Mouse (Mus musculus): ENCODE measurements at regions not wholly inside any gene's neighbourhood (a gene's known extent, or its start where the extent isn't known, plus 50 kb on each side); places are given as distances from the start of the nearest gene placed in this dataset.
A peak's percentile ranks its signal among the peaks of the same experiment; 100 is the strongest.

- H3K27ac ChIP-seq, result peak overlapping the region; percentile 49; the same call in 1 of the 2 replicates
- H3K27me3 ChIP-seq (ENCODE audit: control insufficient read depth, insufficient read depth, low read length), result no peaks in the 10 kb centered on the region
- no peaks in the 10 kb centered on the region for H3K36me3 ChIP-seq (replicated peaks; ENCODE audit: control insufficient read depth, insufficient read depth)
- ATAC-seq (ENCODE audit: low FRiP score) (no peak), DNase-seq (ENCODE audit: low spot score) (peak; percentile 45)
- peak overlapping the region; percentile 4; the same call in 1 of the 2 replicates for H3K4me2 ChIP-seq (replicated peaks)
- WGBS, result 27% methylated on average over 7 of the region's 7 CpGs
- H3K4me3 ChIP-seq (replicated peaks; ENCODE audit: low read length), result no peak overlapping the region
- H3K9me3 ChIP-seq (ENCODE audit: control insufficient read depth, low read length), result no peaks in the 10 kb centered on the region
- H3K4me1 ChIP-seq (replicated peaks; ENCODE audit: control insufficient read depth, insufficient read depth, low read length), result peaks cover 7% of the 10 kb centered on the region; the same call in 1 of the 2 replicates
- no peak overlapping the region for H3K9ac ChIP-seq
These were observed 670.7 kb downstream of the Poteg start for GRCm38 (mm10) chr8:28117997-28118778.

GRCm38 (mm10) chr8:28125021-28125420 is 677.6 kb downstream of the Poteg start:
- Histone ChIP-seq H3K9me3 (ENCODE audit: control insufficient read depth, low read length) (no peaks in the 10 kb centered on the region), H3K4me2 (replicated peaks) (no peak overlapping the region), H3K4me1 (replicated peaks; ENCODE audit: control insufficient read depth, insufficient read depth, low read length) (no peaks in the 10 kb centered on the region), H3K9ac (no peak overlapping the region), H3K4me3 (replicated peaks; ENCODE audit: low read length) (no peak overlapping the region), H3K36me3 (replicated peaks; ENCODE audit: control insufficient read depth, insufficient read depth) (no peaks in the 10 kb centered on the region), H3K27me3 (ENCODE audit: control insufficient read depth, insufficient read depth, low read length) (no peaks in the 10 kb centered on the region), H3K27ac (no peak overlapping the region)
- 69% methylated on average over 3 of the region's 3 CpGs for WGBS
- ATAC-seq (ENCODE audit: low FRiP score) (no peak), DNase-seq (ENCODE audit: low spot score) (no peak)

GRCm38 (mm10) chr8:28141916-28142315 is 694.4 kb downstream of the Poteg start:
- no peak overlapping the region for H3K4me2 ChIP-seq (replicated peaks)
- DNase-seq (ENCODE audit: low spot score) (no peak), ATAC-seq (ENCODE audit: low FRiP score) (no peak)
- no peak overlapping the region for H3K9ac ChIP-seq
- no peaks in the 10 kb centered on the region for H3K4me1 ChIP-seq (replicated peaks; ENCODE audit: control insufficient read depth, insufficient read depth, low read length)
- H3K36me3 ChIP-seq (replicated peaks; ENCODE audit: control insufficient read depth, insufficient read depth), result no peaks in the 10 kb centered on the region
- H3K4me3 ChIP-seq (replicated peaks; ENCODE audit: low read length), result no peak overlapping the region
- no peaks in the 10 kb centered on the region for H3K9me3 ChIP-seq (ENCODE audit: control insufficient read depth, low read length)
- no peak overlapping the region for H3K27ac ChIP-seq
- WGBS, result 19% methylated on average over 3 of the region's 3 CpGs
- H3K27me3 ChIP-seq (ENCODE audit: control insufficient read depth, insufficient read depth, low read length), result no peaks in the 10 kb centered on the region

GRCm38 (mm10) chr8:28148599-28149452 is 701.4 kb downstream of the Poteg start:
- Histone ChIP-seq H3K4me2 (replicated peaks) (no peak overlapping the region), H3K36me3 (replicated peaks; ENCODE audit: control insufficient read depth, insufficient read depth) (no peaks in the 10 kb centered on the region), H3K27me3 (ENCODE audit: control insufficient read depth, insufficient read depth, low read length) (no peaks in the 10 kb centered on the region), H3K27ac (0 out of 2 replicates have a peak overlapping the region, but pooled peaks have one; percentile 23), H3K4me1 (replicated peaks; ENCODE audit: control insufficient read depth, insufficient read depth, low read length) (no peaks in the 10 kb centered on the region), H3K9me3 (ENCODE audit: control insufficient read depth, low read length) (no peaks in the 10 kb centered on the region), H3K9ac (no peak overlapping the region), H3K4me3 (replicated peaks; ENCODE audit: low read length) (no peak overlapping the region)
- WGBS, result 70% methylated on average over 14 of the region's 14 CpGs
- DNase-seq (ENCODE audit: low spot score) (peak; percentile 79), ATAC-seq (ENCODE audit: low FRiP score) (peak; percentile 80; the same call in 1 of the 2 replicates)

- no peaks in the 10 kb centered on the region for H3K27me3 ChIP-seq (ENCODE audit: control insufficient read depth, insufficient read depth, low read length)
- no peaks in the 10 kb centered on the region for H3K9me3 ChIP-seq (ENCODE audit: control insufficient read depth, low read length)
- H3K36me3 ChIP-seq (replicated peaks; ENCODE audit: control insufficient read depth, insufficient read depth), result no peaks in the 10 kb centered on the region
- H3K4me1 ChIP-seq (replicated peaks; ENCODE audit: control insufficient read depth, insufficient read depth, low read length), result no peaks in the 10 kb centered on the region
- H3K27ac ChIP-seq, result no peak overlapping the region
- WGBS, result 89% methylated on average over 3 of the region's 3 CpGs
- H3K4me2 ChIP-seq (replicated peaks), result no peak overlapping the region
- H3K4me3 ChIP-seq (replicated peaks; ENCODE audit: low read length), result no peak overlapping the region
- DNase-seq (ENCODE audit: low spot score) (no peak), ATAC-seq (ENCODE audit: low FRiP score) (no peak)
- no peak overlapping the region for H3K9ac ChIP-seq
These were observed 701.9 kb downstream of the Poteg start for GRCm38 (mm10) chr8:28149453-28149767.

GRCm38 (mm10) chr8:28160651-28161050 is 713.2 kb downstream of the Poteg start:
- Histone ChIP-seq H3K36me3 (replicated peaks; ENCODE audit: control insufficient read depth, insufficient read depth) (no peaks in the 10 kb centered on the region), H3K27me3 (ENCODE audit: control insufficient read depth, insufficient read depth, low read length) (no peaks in the 10 kb centered on the region), H3K9ac (no peak overlapping the region), H3K9me3 (ENCODE audit: control insufficient read depth, low read length) (no peaks in the 10 kb centered on the region), H3K4me1 (replicated peaks; ENCODE audit: control insufficient read depth, insufficient read depth, low read length) (no peaks in the 10 kb centered on the region), H3K27ac (no peak overlapping the region), H3K4me3 (replicated peaks; ENCODE audit: low read length) (no peak overlapping the region), H3K4me2 (replicated peaks) (no peak overlapping the region)
- 89% methylated on average over 4 of the region's 4 CpGs for WGBS
- no peak for ATAC-seq (ENCODE audit: low FRiP score)
- DNase-seq (ENCODE audit: low spot score), result no peak

- H3K27ac ChIP-seq, result no peak overlapping the region
- no peaks in the 10 kb centered on the region for H3K36me3 ChIP-seq (replicated peaks; ENCODE audit: control insufficient read depth, insufficient read depth)
- H3K4me2 ChIP-seq (replicated peaks), result no peak overlapping the region
- DNase-seq (ENCODE audit: low spot score), result no peak
- WGBS, result 58% methylated on average over 1 of the region's 1 CpGs
- H3K9ac ChIP-seq, result no peak overlapping the region
- ATAC-seq (ENCODE audit: low FRiP score), result no peak
- H3K4me1 ChIP-seq (replicated peaks; ENCODE audit: control insufficient read depth, insufficient read depth, low read length), result no peaks in the 10 kb centered on the region
- H3K27me3 ChIP-seq (ENCODE audit: control insufficient read depth, insufficient read depth, low read length), result no peaks in the 10 kb centered on the region
- H3K9me3 ChIP-seq (ENCODE audit: control insufficient read depth, low read length), result no peaks in the 10 kb centered on the region
- no peak overlapping the region for H3K4me3 ChIP-seq (replicated peaks; ENCODE audit: low read length)
These were observed 720.6 kb downstream of the Poteg start for GRCm38 (mm10) chr8:28168036-28168435.

- no peak overlapping the region for H3K9ac ChIP-seq
- H3K27ac ChIP-seq, result no peak overlapping the region
- DNase-seq (ENCODE audit: low spot score) (no peak), ATAC-seq (ENCODE audit: low FRiP score) (no peak)
- no peaks in the 10 kb centered on the region for H3K9me3 ChIP-seq (ENCODE audit: control insufficient read depth, low read length)
- no peak overlapping the region for H3K4me2 ChIP-seq (replicated peaks)
- H3K36me3 ChIP-seq (replicated peaks; ENCODE audit: control insufficient read depth, insufficient read depth), result no peaks in the 10 kb centered on the region
- H3K27me3 ChIP-seq (ENCODE audit: control insufficient read depth, insufficient read depth, low read length), result no peaks in the 10 kb centered on the region
- H3K4me3 ChIP-seq (replicated peaks; ENCODE audit: low read length), result no peak overlapping the region
- H3K4me1 ChIP-seq (replicated peaks; ENCODE audit: control insufficient read depth, insufficient read depth, low read length), result no peaks in the 10 kb centered on the region
- 30% methylated on average over 4 of the region's 4 CpGs for WGBS
These were observed 724.0 kb downstream of the Poteg start for GRCm38 (mm10) chr8:28171456-28171855.

GRCm38 (mm10) chr8:28195943-28196342 is 748.5 kb downstream of the Poteg start:
- no peak overlapping the region for H3K27ac ChIP-seq
- H3K4me3 ChIP-seq (replicated peaks; ENCODE audit: low read length), result no peak overlapping the region
- ATAC-seq (ENCODE audit: low FRiP score), result no peak
- no peak for DNase-seq (ENCODE audit: low spot score)
- H3K9me3 ChIP-seq (ENCODE audit: control insufficient read depth, low read length), result no peaks in the 10 kb centered on the region
- H3K36me3 ChIP-seq (replicated peaks; ENCODE audit: control insufficient read depth, insufficient read depth), result no peaks in the 10 kb centered on the region
- H3K27me3 ChIP-seq (ENCODE audit: control insufficient read depth, insufficient read depth, low read length), result no peaks in the 10 kb centered on the region
- no peaks in the 10 kb centered on the region for H3K4me1 ChIP-seq (replicated peaks; ENCODE audit: control insufficient read depth, insufficient read depth, low read length)
- 58% methylated on average over 1 of the region's 1 CpGs for WGBS
- no peak overlapping the region for H3K9ac ChIP-seq
- H3K4me2 ChIP-seq (replicated peaks), result no peak overlapping the region
